Mouse (Mus musculus) T-helper 2 cell (primary cell): ENCODE results near the gene Grik3.

Experiments
- in situ Hi-C: fragments of 300-600 bp; cut with MboI, MseI; formaldehyde crosslinking; loops from one replicate; pipeline ENCODE4 v1.15.1; 2025; ENCODE audit warnings: high pct_unique_total_duplicates

Gene Grik3

GRCm38 (mm10) chr4:125544947-125545767 lies 54.7 kb downstream of the Grik3 start:
- in situ Hi-C loops: no loop called here

DNA sequence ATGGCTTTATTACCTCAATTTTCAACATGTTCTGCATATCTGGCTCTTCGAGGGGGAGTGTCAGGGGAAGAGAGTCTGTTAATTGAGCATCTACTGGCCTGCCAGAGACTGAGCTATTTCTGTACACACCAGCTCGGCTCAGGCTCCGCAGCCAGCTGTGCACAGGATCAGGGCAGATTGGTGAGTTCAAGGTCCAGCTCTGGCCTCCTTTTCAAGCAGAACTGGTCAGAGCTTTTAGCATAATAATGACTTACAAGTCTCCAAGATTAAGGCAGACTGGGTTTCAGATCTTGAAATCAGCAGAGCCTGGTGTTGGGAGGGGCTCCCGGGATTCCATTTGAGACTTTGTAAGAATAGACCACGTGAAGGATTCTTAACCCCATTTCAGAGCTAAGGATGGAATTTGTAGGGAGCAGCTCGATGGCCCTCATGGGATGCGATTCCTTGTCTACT lies 55.3 kb downstream of the Grik3 start:
- in situ Hi-C loops: no loop called here

DNA sequence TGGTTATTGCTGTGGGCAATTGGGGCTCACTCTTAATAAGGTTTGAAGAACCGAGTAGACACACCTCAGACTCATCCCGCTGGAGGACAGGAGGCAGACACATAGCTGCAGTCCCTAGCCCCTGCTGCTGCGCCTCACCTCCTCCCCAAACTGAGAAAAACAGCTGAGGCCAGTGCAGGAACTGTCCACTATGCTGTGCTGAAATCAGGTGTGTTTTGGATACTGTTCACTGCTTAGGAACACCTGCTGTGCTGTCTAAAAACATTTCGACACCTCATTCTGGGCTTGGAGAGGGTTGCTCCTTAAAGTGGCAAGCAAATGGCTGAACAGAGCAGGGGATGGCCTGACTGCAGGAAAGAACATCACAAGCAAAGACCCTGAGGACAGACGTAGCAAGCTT lies 57.7 kb downstream of the Grik3 start:
- in situ Hi-C loops: no loop called here

DNA sequence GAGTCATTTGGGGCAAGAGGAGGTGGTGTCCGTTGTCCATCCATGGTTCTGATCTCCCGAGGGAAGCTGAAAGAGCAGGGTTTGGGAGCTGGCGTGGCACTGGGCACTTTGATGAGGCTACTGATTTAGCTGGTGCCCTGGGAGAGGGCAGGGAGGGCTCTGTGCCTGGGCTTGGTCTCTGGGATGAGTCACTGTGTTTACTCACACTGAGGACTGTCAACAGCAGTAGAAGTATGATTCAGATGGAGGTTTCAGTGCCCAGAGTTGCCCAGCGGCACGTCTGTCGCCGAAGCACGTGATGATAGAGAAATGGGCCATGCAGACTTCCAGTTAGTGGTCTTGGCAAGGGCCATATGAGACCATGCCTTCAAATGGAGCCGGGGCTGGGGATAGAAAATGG lies 63.3 kb downstream of the Grik3 start:
- in situ Hi-C loops: no loop called here

DNA sequence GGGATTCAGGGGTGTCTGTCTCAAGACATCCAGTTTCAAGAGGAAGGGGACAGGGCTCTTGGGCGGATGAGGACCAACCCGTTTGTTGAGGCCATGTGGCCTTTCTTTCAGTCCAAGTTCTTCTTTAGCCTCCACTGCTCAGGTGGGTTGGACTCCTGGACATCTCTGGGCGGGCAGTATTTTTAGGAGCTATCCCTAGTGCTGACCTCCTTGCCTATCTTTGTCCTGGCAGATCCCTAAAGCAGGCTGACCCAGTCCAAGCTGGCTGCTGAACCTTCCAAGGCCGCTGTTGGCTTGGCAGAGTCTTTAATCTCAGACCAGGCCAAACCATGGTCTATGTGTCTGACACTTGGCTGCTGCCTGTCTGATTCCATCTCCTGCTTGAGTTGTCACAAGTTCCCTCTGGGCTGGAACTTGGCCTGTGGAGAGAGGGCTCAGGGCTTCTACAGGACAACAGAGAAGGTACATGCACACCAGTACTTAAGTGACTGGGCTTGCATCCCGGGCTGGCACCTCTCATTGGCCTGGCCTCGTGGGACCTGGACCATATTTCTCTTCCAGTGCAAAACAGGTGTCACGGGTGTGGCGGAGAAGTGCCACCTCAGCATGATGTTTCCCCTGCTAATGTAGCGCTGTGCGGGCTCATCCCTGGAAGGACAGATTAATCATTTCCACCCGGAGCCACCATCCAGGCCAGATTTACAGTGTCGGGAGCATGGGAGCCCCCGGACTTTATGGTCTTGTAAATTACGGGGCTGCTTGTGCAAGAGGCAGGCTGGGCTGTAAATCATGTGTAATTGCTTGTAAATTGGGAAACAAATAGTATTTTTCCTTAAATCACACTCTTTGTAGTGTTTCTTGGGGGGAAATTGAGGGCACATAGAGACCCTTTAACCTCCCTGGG lies 66.2 kb downstream of the Grik3 start:
- in situ Hi-C loops: no loop called here

DNA sequence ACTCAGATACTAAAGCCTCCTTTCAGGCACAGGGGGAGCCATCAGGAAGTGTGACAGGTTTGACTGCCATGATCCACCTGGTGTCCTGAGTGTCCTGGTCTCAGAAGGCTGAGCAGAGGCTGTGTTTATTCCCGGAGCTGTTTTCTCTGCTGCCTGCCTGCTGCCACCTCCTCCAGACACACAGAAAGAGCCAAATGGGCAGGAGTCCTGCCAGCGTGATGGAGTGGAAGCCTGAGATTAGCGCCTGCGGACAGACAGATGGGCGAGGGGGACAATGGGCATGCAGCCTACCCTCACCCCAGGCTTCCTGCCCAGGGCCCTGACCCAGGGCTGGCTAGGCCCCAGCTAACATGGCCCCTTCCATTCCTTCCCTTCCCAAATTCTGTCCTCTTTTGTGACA lies 69.1 kb downstream of the Grik3 start:
- in situ Hi-C loops: no loop called here

GRCm38 (mm10) chr4:125560806-125561205 lies 70.3 kb downstream of the Grik3 start:
- in situ Hi-C loops: no loop called here

- in situ Hi-C loops: no loop called here
Measured at GRCm38 (mm10) chr4:125563579-125563978, 73.1 kb downstream of the Grik3 start.

GRCm38 (mm10) chr4:125564008-125564710 lies 73.7 kb downstream of the Grik3 start:
- in situ Hi-C loops: no loop called here

DNA sequence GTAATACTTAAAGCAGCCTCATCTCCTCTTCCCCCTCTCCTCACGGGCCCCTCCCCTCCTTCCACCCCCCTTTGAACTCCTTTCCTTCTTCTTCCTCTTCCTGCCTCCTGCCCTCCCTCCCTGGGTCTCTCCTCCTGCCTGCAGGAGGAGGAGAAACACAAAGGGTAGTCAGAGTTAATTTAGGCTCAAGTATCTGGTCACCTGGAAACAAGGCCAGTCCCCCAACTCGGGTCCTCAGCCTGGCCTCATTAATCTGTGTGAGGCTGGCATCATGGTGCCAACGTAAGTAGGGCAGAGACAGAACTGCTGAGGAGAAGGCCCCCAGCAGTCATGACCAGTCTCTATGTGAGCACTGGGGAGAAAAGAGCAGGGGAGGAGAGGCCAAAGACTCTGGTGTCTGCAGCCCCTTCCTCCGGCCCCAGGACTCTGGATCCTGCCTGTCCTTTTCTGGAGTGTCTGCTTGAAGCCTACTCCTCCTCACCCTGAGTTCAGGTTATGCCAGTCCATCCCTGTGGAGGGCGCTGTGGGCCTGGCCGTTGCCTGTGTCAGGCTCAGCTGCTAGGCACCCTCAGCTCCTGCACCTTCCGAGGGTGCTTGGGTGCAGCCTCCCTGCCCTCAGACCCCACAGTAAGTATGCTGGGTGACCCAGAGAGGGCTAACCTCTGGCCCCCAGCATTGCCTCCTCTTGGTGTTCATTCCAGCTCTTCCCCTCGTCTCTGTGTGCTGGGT lies 75.4 kb downstream of the Grik3 start:
- in situ Hi-C loops: no loop called here

GRCm38 (mm10) chr4:125568210-125568609 lies 77.7 kb downstream of the Grik3 start:
- in situ Hi-C loops: no loop called here

DNA sequence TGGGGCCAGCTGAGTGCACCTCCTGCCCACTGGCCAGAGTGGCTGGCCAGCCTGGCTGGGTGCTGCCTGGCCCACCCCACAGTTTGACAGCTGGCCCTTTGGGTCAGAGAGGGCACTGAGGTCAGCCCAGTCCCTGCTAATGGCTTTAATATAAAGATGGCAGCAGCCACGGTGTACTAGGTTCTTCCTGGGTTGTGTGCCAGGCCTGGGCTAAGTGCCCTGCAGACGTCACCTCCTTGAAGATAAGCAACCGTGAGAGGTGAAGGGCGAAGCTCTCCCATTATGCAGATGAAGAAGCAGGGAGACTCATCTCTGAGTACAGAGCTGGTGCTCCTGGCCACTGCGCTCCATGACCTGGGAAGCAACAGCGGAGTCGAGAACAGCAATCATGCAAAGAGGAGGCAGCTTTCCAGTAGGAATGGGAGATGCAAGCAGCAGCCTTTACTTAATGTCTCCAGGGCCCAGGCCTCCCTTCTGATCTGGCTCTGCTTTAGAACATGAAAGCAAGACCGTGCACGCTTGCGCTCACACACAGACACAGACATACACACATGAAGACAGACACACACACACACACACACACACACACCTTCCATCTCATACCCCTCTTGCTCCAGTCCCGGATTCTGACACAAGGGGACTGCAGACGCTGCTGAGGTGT lies 81.3 kb downstream of the Grik3 start:
- in situ Hi-C loops: no loop called here

GRCm38 (mm10) chr4:125572312-125572663 lies 81.8 kb downstream of the Grik3 start:
- in situ Hi-C loops: no loop called here

DNA sequence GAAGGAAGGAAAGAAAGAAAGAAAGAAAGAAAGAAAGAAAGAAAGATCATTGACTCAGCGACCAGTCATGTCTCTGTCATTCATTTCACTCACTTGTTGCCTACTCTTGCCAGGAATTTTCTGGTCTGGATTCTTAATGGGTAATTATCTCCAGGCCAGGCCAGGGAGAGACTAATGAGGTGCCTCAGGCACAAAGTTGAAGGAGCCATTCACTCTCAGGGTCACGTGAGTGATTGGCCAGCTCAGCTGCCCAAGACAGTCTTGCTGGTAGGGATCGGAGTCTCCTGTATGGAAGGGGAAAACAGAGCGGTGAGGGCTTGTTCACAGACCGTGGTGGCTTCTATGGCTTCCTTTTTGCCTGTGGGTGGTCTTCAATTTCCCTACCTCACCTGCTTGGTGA lies 82.5 kb downstream of the Grik3 start:
- in situ Hi-C loops: no loop called here

- in situ Hi-C loops: no loop called here
Measured at GRCm38 (mm10) chr4:125573951-125574675, 83.6 kb downstream of the Grik3 start.

DNA sequence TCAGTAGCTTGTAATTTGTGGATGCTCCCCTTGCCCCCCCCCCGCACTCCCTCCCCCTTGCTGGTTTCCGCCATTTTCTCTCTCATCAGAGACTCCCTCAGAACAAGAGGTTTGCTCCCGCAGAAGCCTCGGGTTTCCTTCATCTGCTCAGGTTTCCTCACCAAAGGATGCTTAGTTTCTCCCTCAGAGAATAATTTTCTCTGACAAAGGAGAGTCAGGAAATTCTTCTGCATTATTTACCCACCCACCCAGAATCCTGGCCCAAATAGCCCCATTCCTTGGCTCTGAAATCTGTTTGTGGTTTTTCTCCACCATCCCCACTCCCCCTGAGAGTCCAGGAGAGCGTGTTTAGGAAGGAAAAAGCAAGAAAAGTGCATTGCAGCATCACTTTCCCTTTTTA lies 89.8 kb downstream of the Grik3 start:
- in situ Hi-C loops: no loop called here

- in situ Hi-C loops: no loop called here
Measured at GRCm38 (mm10) chr4:125583272-125583671, 92.8 kb downstream of the Grik3 start.

GRCm38 (mm10) chr4:125583935-125584334 lies 93.4 kb downstream of the Grik3 start:
- in situ Hi-C loops: no loop called here

GRCm38 (mm10) chr4:125584676-125585075 lies 94.2 kb downstream of the Grik3 start:
- in situ Hi-C loops: no loop called here

DNA sequence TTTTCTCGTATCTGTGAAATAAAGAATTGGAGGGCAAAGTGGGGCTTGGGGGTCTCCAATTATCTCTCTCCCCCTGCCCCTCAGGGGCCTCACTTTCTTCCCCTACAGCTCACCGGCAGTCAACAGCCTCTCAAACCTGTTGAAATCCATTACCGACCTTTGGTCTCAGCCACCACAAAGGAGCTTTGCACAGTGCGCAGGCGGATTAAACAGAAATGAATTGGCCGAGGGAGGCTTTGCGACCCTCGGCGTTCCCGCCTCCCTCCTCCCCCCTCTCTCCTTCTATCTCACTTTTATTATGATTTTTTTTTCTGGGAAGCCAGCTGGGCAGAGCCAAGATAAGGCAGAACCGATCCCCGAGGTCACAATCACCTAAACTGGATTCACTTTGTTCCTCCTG lies 97.1 kb downstream of the Grik3 start:
- in situ Hi-C loops: no loop called here
